Mouse (Mus musculus): ENCODE data around the gene Pisd. TPM values are rescaled to one million over a fixed set of nuclear protein-coding genes. Genes with fewer than 3 reads are reported as not detected.
"Not testable (repeated sequence)": the region's sequence is repeated elsewhere in the genome, so short reads cannot be mapped to it uniquely, and the experiment has no call there.

The Pisd gene
- polyA plus RNA-seq (2015; fragmentation: Nextera tagmentation; extraction: Ambion mirVana), result 106 and 114 TPM in 2 replicates

- Histone ChIP-seq H3K27me3 (replicated peaks) (no peaks in the 10 kb centered on the region), H3K27ac (peak within 1 kb of the TSS; percentile 82), H3K9me3 (no peaks in the 10 kb centered on the region), H3K36me3 (replicated peaks) (0 out of 2 replicates have a peak, but pooled peaks cover 4% of the 10 kb centered on the region), H3K9ac (peak within 1 kb of the TSS; percentile 61), H3K4me2 (peak within 1 kb of the TSS; percentile 55), H3K4me1 (peaks cover 15% of the 10 kb centered on the region), H3K4me3 (peak within 1 kb of the TSS; percentile 52)
- under 1% methylated on average over 51 of the region's 52 CpGs for WGBS
- ATAC-seq (replicated peaks), result peak; percentile 100
Observed at GRCm38 (mm10) chr5:32785313-32785915, at the start of gene Pisd. Gene Pisd, minus strand, starts transcription at chr5:32785646.

GRCm38 (mm10) chr5:32834497-32834896 lies 49.1 kb upstream of the Pisd start:
- Histone ChIP-seq H3K36me3 (replicated peaks) (peaks cover 46% of the 10 kb centered on the region), H3K4me2 (no peak overlapping the region), H3K4me1 (no peaks in the 10 kb centered on the region), H3K27ac (no peak overlapping the region), H3K9me3 (no peaks in the 10 kb centered on the region), H3K27me3 (replicated peaks) (no peaks in the 10 kb centered on the region), H3K9ac (no peak overlapping the region), H3K4me3 (no peak overlapping the region)
- WGBS, result 82% methylated on average over 1 of the region's 1 CpGs
- no peak for ATAC-seq (replicated peaks)

DNA sequence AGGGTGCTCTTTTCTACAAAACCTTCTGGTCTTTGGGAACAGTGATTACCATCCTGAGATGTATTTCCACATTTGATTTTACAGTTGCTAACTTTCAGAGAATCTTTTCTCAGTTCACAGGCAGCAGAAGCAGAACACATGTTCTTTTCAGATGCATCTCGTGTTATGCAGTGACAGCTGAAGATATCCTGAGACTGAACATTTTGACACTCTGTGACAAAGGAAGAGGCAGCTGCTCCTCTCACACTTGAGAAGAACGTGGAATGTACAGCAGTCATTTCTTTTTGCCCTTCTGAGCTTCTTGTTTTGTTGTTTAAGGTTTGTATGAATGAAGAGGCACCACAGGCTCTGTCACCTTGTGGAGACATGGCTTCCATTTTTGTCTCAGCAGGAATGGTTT lies 44.6 kb upstream of the Pisd start:
- H3K9ac ChIP-seq, result no peak overlapping the region
- no peaks in the 10 kb centered on the region for H3K4me1 ChIP-seq
- ATAC-seq (replicated peaks), result no peak
- no peak overlapping the region for H3K27ac ChIP-seq
- no peak overlapping the region for H3K4me2 ChIP-seq
- no peaks in the 10 kb centered on the region for H3K9me3 ChIP-seq
- peaks cover 60% of the 10 kb centered on the region for H3K36me3 ChIP-seq (replicated peaks)
- WGBS, result 89% methylated on average over 2 of the region's 2 CpGs
- no peak overlapping the region for H3K4me3 ChIP-seq
- no peaks in the 10 kb centered on the region for H3K27me3 ChIP-seq (replicated peaks)

DNA sequence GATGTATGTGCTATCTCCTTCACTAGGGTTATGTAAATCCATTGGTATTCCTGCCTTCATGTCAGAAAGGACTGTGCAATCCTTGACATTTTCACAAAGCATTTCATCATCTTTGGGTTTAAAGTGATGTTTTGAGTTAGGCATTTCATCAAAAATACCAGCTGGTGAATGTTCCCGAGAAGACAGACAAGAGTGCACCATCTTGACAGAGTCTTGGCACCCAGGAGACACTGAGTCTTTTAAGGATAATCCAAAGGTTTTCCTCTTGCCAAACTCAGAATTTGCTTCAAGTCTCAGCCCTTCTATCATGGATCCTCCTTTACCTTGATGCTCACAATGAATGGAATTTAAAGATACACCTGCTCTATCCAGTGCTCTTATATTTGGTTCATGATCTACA lies 43.3 kb upstream of the Pisd start:
- H3K27me3 ChIP-seq (replicated peaks); H3K9ac ChIP-seq; H3K27ac ChIP-seq; H3K4me3 ChIP-seq; ATAC-seq (replicated peaks); H3K9me3 ChIP-seq; H3K4me1 ChIP-seq; H3K4me2 ChIP-seq: not testable (repeated sequence)
- 98% methylated on average over 1 of the region's 1 CpGs for WGBS
- H3K36me3 ChIP-seq (replicated peaks), result peaks cover 57% of the 10 kb centered on the region

GRCm38 (mm10) chr5:32827009-32827408 lies 41.6 kb upstream of the Pisd start, which contains the start of gene Gm20671:
Gene Gm20671, minus strand, starts transcription at chr5:32827109.
- no peaks in the 10 kb centered on the region for H3K4me1 ChIP-seq
- no peak within 1 kb of the TSS for H3K4me3 ChIP-seq
- WGBS, result 96% methylated on average over 7 of the region's 7 CpGs
- no peaks in the 10 kb centered on the region for H3K9me3 ChIP-seq
- H3K9ac ChIP-seq, result no peak within 1 kb of the TSS
- H3K36me3 ChIP-seq (replicated peaks), result peaks cover 55% of the 10 kb centered on the region
- H3K4me2 ChIP-seq, result no peak within 1 kb of the TSS
- no peak within 1 kb of the TSS for H3K27ac ChIP-seq
- H3K27me3 ChIP-seq (replicated peaks), result no peaks in the 10 kb centered on the region
- ATAC-seq (replicated peaks), result no peak

DNA sequence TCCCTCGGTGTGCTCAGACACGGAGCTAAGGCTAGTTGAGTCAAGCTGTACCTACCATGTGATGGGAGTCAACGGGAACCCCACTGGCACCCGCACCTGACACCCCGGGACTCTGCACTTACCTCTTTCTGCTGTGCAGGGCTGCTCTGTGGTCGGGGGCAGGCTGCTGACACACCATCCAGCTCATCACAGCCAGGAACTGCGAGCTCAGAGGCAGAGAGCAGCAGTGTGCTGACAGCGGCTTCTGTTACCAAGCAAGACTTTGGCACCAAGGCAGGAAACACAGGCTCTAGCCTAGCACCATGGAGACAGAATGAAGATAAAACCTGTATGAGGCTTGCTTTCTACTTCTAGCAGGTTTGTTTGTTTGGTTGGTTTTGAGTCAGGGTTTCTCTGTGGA lies 35.0 kb upstream of the Pisd start:
- Histone ChIP-seq H3K9ac (no peak overlapping the region), H3K36me3 (replicated peaks) (peaks cover 30% of the 10 kb centered on the region), H3K9me3 (no peaks in the 10 kb centered on the region), H3K27ac (no peak overlapping the region), H3K27me3 (replicated peaks) (no peaks in the 10 kb centered on the region), H3K4me2 (no peak overlapping the region), H3K4me3 (no peak overlapping the region), H3K4me1 (no peaks in the 10 kb centered on the region)
- no peak for ATAC-seq (replicated peaks)
- WGBS, result 96% methylated on average over 8 of the region's 8 CpGs

GRCm38 (mm10) chr5:32815396-32815795 lies 29.9 kb upstream of the Pisd start:
- Histone ChIP-seq H3K4me2 (no peak overlapping the region), H3K4me3 (no peak overlapping the region), H3K9ac (no peak overlapping the region), H3K9me3 (no peaks in the 10 kb centered on the region), H3K27me3 (replicated peaks) (no peaks in the 10 kb centered on the region), H3K36me3 (replicated peaks) (peaks cover 42% of the 10 kb centered on the region), H3K27ac (no peak overlapping the region), H3K4me1 (no peaks in the 10 kb centered on the region)
- ATAC-seq (replicated peaks), result no peak
- 97% methylated on average over 4 of the region's 4 CpGs for WGBS

GRCm38 (mm10) chr5:32786454-32786853 lies 1.0 kb upstream of the Pisd start:
- not testable (repeated sequence) for H3K9ac ChIP-seq; H3K27ac ChIP-seq; H3K27me3 ChIP-seq (replicated peaks); H3K36me3 ChIP-seq (replicated peaks); H3K9me3 ChIP-seq; H3K4me3 ChIP-seq; ATAC-seq (replicated peaks)
- Histone ChIP-seq H3K4me1 (peaks cover 15% of the 10 kb centered on the region), H3K4me2 (peak overlapping the region; percentile 55; the same call in 1 of the 2 replicates)
- 85% methylated on average over 1 of the region's 1 CpGs for WGBS

GRCm38 (mm10) chr5:32784726-32785125 lies 720 bp downstream of the Pisd start:
- peaks cover 15% of the 10 kb centered on the region for H3K4me1 ChIP-seq
- 0 out of 2 replicates have a peak, but pooled peaks cover 4% of the 10 kb centered on the region for H3K36me3 ChIP-seq (replicated peaks)
- H3K27me3 ChIP-seq (replicated peaks), result no peaks in the 10 kb centered on the region
- H3K9me3 ChIP-seq, result no peaks in the 10 kb centered on the region
- peak overlapping the region; percentile 55 for H3K4me2 ChIP-seq
- WGBS, result 26% methylated on average over 5 of the region's 5 CpGs
- ATAC-seq (replicated peaks), result peak; percentile 8; the same call in 1 of the 2 replicates
- peak overlapping the region; percentile 82; the same call in 1 of the 2 replicates for H3K27ac ChIP-seq
- peak overlapping the region; percentile 61 for H3K9ac ChIP-seq
- H3K4me3 ChIP-seq, result peak overlapping the region; percentile 52

DNA sequence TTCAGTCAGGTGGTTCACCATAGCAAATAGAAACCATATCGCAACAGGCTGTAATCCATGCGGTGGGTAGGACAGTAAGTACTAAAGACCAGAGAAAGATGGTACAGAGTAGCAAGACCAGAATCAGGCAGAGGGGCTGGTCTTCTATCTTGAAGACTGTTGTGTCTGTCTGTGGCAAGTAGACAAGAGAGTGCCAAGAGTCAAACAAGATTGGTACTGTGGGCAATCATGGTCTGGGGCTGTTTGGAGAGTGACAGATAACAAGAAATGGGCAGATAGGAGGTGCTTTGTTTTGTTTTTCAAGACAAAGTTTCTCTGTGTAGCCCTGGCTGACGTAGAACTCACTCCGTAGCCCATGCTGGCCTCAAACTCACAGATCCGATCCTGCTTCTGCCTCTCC lies 3.9 kb downstream of the Pisd start:
- 97% methylated on average over 5 of the region's 5 CpGs for WGBS
- Histone ChIP-seq H3K9ac (no peak overlapping the region), H3K4me3 (no peak overlapping the region), H3K27ac (no peak overlapping the region), H3K4me1 (peaks cover 15% of the 10 kb centered on the region), H3K36me3 (replicated peaks) (no peaks in the 10 kb centered on the region), H3K4me2 (no peak overlapping the region), H3K27me3 (replicated peaks) (no peaks in the 10 kb centered on the region), H3K9me3 (no peaks in the 10 kb centered on the region)
- ATAC-seq (replicated peaks), result no peak

DNA sequence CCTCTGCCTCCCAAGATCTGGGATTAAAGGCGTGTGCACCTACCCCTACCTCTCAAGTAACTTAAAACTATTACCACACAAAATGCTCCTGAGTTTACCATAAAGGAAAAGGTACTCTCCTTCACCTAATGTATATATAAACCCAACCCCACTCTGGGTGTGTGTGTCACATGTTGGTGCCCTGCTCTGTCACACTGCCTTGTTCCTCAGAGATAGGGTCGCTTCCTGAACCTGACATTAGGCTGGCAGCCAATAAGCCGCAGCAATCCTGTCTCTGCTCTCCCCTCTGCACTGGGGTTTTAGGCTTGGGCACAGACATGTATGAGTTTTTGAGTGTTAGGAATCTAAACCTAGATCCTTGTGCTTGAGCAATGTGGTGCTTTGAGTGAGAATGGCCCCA lies 7.3 kb downstream of the Pisd start:
- Histone ChIP-seq H3K4me1 (no peaks in the 10 kb centered on the region), H3K4me3 (no peak overlapping the region), H3K36me3 (replicated peaks) (peaks cover 7% of the 10 kb centered on the region), H3K27ac (no peak overlapping the region), H3K4me2 (no peak overlapping the region), H3K27me3 (replicated peaks) (no peaks in the 10 kb centered on the region), H3K9me3 (no peaks in the 10 kb centered on the region), H3K9ac (no peak overlapping the region)
- WGBS, result 90% methylated on average over 3 of the region's 3 CpGs
- ATAC-seq (replicated peaks), result no peak

DNA sequence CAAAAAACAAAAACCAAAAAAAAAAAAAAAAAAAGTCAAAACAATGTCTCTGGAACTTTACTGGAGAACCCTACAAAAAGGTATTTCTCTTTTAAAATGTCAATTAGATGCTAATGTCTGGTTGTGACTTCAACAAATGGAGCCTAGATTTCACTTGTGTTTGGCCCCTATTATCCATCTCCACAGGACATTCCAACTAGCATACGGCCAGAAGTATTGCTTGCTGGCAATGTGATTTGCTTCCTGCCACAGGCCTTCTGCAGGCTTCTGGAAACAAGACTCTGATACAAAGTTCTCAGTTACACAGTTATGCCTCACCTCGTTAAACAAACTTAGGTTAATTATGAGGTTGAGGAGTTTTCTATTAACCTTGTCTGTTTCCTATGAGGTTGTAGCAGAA lies 13.1 kb downstream of the Pisd start:
- H3K4me1 ChIP-seq, result no peaks in the 10 kb centered on the region
- 84% methylated on average over 2 of the region's 2 CpGs for WGBS
- no peak overlapping the region for H3K4me3 ChIP-seq
- peaks cover 14% of the 10 kb centered on the region for H3K36me3 ChIP-seq (replicated peaks)
- no peak overlapping the region for H3K27ac ChIP-seq
- H3K9me3 ChIP-seq, result no peaks in the 10 kb centered on the region
- no peak overlapping the region for H3K4me2 ChIP-seq
- H3K9ac ChIP-seq, result no peak overlapping the region
- no peaks in the 10 kb centered on the region for H3K27me3 ChIP-seq (replicated peaks)
- no peak for ATAC-seq (replicated peaks)

Measured in midbrain, embryonic 15.5 days (tissue).